Mouse (Mus musculus) C2C12 (cell line): ENCODE measurements at regions not wholly inside any gene's neighbourhood (a gene's known extent, or its start where the extent isn't known, plus 50 kb on each side); places are given as distances from the start of the nearest gene placed in this dataset.

Source experiments
- H3K27me3 ChIP-seq: one replicate; pipeline ENCODE4 v1.6.1; 2011; ENCODE audit not compliant: control insufficient read depth, insufficient read depth, insufficient read length
- H3K36me3 ChIP-seq: one replicate; pipeline ENCODE4 v1.6.1; 2011; ENCODE audit not compliant: control insufficient read depth, insufficient read depth
- H3K4me3 ChIP-seq: one replicate; pipeline ENCODE4 v1.5.1; 2011; ENCODE audit warnings: mild to moderate bottlenecking, control low read depth; ENCODE audit not compliant: poor library complexity, insufficient read depth, severe bottlenecking
- H3K79me2 ChIP-seq: one replicate; pipeline ENCODE4 v1.6.1; 2011; ENCODE audit not compliant: control insufficient read depth, insufficient read depth
- H3K79me3 ChIP-seq: one replicate; pipeline ENCODE4 v1.6.1; 2011; ENCODE audit warnings: low read depth, control low read depth
- H3ac ChIP-seq: one replicate; pipeline ENCODE3; 2011; ENCODE audit warnings: low read depth; ENCODE audit not compliant: control insufficient read depth, insufficient read length
- CEBPB ChIP-seq: IDR thresholded peaks from one replicate; pipeline ENCODE4 v1.6.1; 2011; ENCODE audit warnings: low read depth, mild to moderate bottlenecking, control low read depth, moderate library complexity
- CTCF ChIP-seq: IDR thresholded peaks from one replicate; pipeline ENCODE4 v1.5.1; 2011; ENCODE audit not compliant: control insufficient read depth, insufficient read depth, insufficient read length
- FOSL1 ChIP-seq: IDR thresholded peaks from one replicate; pipeline ENCODE4 v1.8.0; 2011; ENCODE audit warnings: mild to moderate bottlenecking, low read length; ENCODE audit not compliant: poor library complexity, insufficient read depth, severe bottlenecking
- MAX ChIP-seq: IDR thresholded peaks from one replicate; pipeline ENCODE4 v1.6.1; 2011; ENCODE audit warnings: mild to moderate bottlenecking, control low read depth
- MYOD1 ChIP-seq: IDR thresholded peaks from one replicate; pipeline ENCODE4 v1.6.1; 2011; ENCODE audit warnings: low read depth; ENCODE audit not compliant: control insufficient read depth, insufficient read length
- MYOG ChIP-seq: IDR thresholded peaks from one replicate; pipeline ENCODE4 v1.6.1; 2011; ENCODE audit not compliant: control insufficient read depth, insufficient read length; ENCODE audit errors: extremely low read depth
- USF1 ChIP-seq: IDR thresholded peaks from one replicate; pipeline ENCODE4 v1.6.1; 2011; ENCODE audit warnings: low read depth, mild to moderate bottlenecking, control low read depth, moderate library complexity

DNA sequence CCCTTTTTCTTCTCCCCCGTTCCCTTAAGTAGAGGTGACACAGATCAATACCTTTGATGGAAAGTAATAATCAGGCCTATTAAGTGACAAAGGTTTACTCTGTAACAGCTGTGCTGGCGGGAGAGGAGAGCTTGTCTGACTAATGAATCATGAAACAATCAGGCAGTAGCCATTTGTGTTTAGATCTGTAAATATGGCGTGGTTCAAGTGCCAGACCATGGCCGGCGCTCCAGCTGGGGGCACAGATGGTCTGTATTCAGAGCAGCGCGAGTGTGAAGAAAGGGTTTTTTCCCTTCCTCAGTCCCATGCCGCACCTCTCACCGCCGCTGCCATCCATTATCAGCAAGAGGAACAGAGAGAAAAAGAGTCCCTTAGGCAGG is 83.9 kb upstream of the Paqr3 start:
- Histone ChIP-seq H3K79me2 (no peaks in the 10 kb centered on the region), H3K27me3 (no peaks in the 10 kb centered on the region), H3K79me3 (no peaks in the 10 kb centered on the region), H3ac (no peak overlapping the region), H3K36me3 (no peaks in the 10 kb centered on the region), H3K4me3 (no peak overlapping the region)
- TF ChIP-seq MYOD1 (no peak), USF1 (no peak), MAX (no peak), FOSL1 (no peak), CEBPB (no peak), CTCF (no peak), MYOG (no peak)

DNA sequence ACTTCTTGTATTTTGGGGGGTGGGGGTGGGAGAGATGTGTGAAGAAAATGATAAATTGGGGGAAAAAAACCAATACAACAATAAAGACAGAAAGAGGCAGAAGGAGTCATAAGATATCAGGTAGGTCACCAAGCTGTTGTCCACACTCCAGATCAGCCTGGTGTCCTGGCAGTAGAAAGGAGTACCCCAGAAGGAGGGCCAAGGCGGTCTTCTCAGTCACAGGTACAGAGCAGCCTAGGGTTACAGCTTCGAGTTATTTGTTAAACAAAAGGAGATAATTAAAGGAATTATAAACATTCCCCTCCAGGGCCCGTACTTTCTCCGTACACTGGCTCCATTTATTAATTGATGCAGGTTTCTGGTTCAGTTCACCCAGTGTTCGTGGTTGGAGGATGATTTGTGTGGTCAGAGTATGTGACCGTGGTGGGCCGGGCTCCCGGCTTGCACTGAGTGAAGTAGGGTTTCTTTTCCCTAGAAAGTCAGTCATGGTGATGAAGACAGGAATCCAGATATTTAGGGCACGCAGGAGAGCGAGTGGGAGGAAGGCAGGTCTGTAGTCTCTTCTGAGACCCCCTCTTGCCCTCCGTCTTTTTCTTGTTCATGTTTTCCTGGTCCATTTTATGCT is 83.4 kb upstream of the Paqr3 start:
- no peaks in the 10 kb centered on the region for H3K36me3 ChIP-seq
- no peaks in the 10 kb centered on the region for H3K79me3 ChIP-seq
- H3K4me3 ChIP-seq = no peak overlapping the region
- no peaks in the 10 kb centered on the region for H3K27me3 ChIP-seq
- no peak overlapping the region for H3ac ChIP-seq
- TF ChIP-seq USF1 (no peak), CTCF (no peak), MAX (no peak), FOSL1 (no peak), MYOD1 (no peak), CEBPB (no peak), MYOG (no peak)
- H3K79me2 ChIP-seq = no peaks in the 10 kb centered on the region

DNA sequence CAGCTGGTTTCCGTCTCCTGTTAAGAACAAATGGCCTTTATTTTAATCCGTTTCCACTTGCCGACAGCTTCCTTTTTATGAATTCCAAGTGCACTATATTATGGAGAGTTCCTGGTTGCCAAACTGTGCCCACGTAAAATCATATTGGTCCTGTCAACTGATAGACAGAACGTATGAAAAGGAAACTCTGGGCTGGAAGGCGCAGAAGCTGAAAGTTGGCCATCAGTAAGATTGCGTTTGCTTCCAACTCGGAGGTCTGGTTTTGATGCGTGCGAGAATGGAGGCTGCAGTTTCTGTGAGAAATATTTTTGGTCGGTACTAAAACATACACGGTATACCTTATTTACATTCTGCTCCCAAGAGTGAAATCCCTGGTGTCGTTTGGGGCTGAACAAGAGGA is 81.3 kb upstream of the Paqr3 start:
- TF ChIP-seq FOSL1 (no peak), MAX (no peak), MYOD1 (no peak), CTCF (no peak), CEBPB (no peak)
- Histone ChIP-seq H3K27me3 (no peaks in the 10 kb centered on the region), H3ac (no peak overlapping the region), H3K36me3 (no peaks in the 10 kb centered on the region), H3K4me3 (no peak overlapping the region), H3K79me3 (no peaks in the 10 kb centered on the region), H3K79me2 (no peaks in the 10 kb centered on the region)

DNA sequence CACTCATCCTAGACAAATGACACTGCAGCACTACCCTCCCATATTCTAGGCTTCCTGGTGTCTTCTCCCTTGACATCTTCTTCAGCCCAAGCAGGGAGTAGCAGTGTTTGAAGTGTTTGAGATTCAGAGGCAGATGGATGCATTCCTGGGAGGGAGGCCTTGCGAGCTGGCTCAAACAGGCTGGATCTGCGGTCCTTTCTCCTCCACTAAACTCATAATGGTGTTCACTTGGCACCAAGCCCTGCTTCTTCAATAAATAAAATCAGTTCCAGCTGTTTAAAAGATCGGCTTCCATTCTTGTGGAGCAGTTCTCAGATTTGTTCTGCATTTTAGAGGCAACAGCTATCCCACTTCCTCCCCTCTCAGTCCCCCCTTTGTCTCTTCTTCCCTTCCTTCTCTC is 79.3 kb upstream of the Paqr3 start:
- no peaks in the 10 kb centered on the region for H3K79me2 ChIP-seq
- H3K36me3 ChIP-seq = no peaks in the 10 kb centered on the region
- no peak overlapping the region for H3ac ChIP-seq
- H3K27me3 ChIP-seq = no peaks in the 10 kb centered on the region
- no peaks in the 10 kb centered on the region for H3K79me3 ChIP-seq
- TF ChIP-seq CEBPB (no peak), FOSL1 (no peak), CTCF (no peak), USF1 (no peak), MYOG (no peak), MYOD1 (no peak), MAX (no peak)
- no peak overlapping the region for H3K4me3 ChIP-seq

DNA sequence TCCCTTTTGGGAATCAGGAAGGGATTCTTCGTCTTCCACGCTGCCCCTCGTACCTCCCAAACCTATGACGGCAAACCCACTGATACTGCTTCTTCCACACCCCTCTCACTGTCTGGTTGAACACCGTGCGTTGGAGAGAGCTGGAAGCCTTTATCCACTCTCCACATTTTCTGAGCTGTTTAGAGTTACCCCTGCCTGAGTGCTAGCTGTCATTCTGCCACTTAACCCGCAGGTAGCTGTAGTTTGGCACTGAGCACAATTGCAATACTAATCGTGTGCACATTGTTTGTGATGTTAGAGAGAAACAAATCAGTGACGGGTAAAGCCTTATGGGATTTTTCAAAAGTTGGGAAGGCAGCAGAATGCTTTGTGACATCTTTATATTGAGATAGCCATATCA is 73.1 kb upstream of the Paqr3 start:
- H3K79me2 ChIP-seq = no peaks in the 10 kb centered on the region
- H3ac ChIP-seq = no peak overlapping the region
- TF ChIP-seq CTCF (no peak), CEBPB (no peak), MAX (no peak), MYOD1 (no peak), FOSL1 (no peak), MYOG (no peak), USF1 (no peak)
- H3K27me3 ChIP-seq = no peaks in the 10 kb centered on the region
- no peak overlapping the region for H3K4me3 ChIP-seq
- H3K79me3 ChIP-seq = no peaks in the 10 kb centered on the region
- no peaks in the 10 kb centered on the region for H3K36me3 ChIP-seq

DNA sequence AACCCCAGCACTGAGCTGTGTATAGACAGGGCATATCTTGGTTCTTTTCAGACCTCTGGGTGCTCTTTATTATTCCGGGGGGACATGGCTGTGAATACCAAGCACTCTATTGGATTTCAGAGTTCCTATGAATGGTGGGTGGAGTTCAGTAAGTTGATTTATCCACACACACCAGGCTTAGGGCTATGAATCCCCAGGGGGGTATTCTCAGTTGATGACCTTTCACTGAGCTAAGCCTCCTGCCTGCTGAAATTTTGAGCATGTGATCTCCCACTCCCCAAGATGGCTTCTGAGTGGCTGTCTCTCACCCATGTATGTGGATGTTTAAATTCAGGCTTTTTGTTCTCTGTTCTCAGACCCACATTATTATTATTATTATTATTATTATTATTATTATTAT is 69.9 kb upstream of the Paqr3 start:
- no peak overlapping the region for H3ac ChIP-seq
- no peaks in the 10 kb centered on the region for H3K79me3 ChIP-seq
- H3K36me3 ChIP-seq = no peaks in the 10 kb centered on the region
- no peaks in the 10 kb centered on the region for H3K27me3 ChIP-seq
- no peak overlapping the region for H3K4me3 ChIP-seq
- TF ChIP-seq MAX (no peak), MYOD1 (no peak), FOSL1 (no peak), CTCF (no peak), USF1 (no peak), CEBPB (no peak), MYOG (no peak)
- no peaks in the 10 kb centered on the region for H3K79me2 ChIP-seq
